Mouse (Mus musculus) inflammation-experienced regulatory T-cells, adult 16 weeks (primary cell): ENCODE results near the gene Edf1. TPM values are rescaled to one million over a fixed set of nuclear protein-coding genes. Genes with fewer than 3 reads are reported as not detected.

ENCODE experiments used
- polyA plus RNA-seq: library from polyadenylated mRNA; unstranded; fragments of 100-300 nt; shearing (Covaris generic); gene quantifications from one replicate; pipeline ENCODE4 v1.2.1, GENCODE M21; 2017

Gene Edf1
- polyA plus RNA-seq: 318 TPM

DNA sequence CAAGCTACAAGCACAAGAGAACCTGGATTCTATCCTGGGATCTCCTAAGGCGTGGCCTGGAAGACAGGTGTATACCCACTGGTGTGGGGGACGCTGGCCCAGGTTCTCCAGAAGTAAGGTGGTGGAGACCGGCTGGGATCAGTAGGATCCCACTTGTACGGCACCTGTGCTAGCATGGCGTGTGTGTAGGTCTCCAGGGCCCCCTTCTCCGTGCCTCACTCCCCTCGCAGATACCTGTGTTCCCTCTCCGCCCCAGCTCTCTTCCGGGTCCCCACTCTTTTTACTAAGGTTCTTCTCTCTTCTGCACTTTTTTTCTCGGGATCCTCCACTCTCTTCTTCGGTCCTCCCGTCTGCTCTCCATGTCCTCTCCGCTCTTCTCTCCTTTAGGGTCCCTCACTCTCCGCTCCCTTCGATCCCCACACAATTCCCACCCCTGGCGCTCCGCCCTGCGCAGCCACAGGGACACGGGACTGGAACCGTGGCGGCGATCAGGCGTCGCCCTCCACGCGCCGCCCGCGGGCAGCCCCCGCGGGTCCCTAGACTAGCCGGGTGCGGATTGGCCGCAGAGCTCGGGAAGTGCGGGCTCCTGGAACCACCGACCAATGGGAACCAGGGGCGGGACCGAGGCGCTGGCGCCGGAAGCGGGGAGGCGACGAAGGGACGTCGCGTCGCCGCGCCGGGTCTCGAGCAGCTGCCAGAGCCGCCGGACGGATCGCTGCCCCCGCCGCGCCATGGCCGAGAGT is at the start of gene Edf1:
Edf1 (plus strand) TSS at position 627 of the 743 bp plus-strand sequence.

DNA sequence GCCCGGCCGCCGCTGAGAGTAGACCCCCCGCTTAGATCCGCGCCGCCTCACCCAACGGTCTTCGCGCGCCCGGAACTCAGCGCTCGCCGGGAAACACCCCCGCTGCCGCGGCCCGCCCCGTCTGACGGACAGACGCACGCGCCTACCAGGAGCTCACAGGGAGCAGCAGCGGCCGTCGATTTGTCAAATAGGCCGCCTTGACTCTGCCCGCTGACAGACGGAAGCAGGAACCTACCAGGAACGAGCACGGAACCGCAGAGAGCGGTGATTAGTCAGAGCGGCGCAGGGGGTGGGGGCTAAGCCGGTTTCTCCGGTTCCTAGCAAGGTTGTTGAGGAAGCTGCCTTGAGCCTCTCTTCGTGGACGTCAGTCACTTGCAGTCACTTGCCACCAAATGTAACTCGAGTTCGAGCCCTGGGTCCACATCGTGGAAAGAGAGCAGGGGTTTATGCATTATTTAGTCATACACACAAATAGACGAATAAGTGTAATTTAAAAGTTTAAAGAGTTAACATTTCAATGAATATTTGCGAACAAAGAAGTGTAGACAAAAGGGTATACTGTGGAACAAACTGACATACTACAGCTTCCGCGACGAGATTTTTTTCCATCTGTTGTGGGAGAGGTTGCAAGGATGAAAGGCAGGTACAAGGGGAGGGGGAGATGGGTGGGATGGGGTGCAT is 10.7 kb upstream of the Edf1 start, which contains the start of gene Traf2:
Traf2 (minus strand) TSS at position 130 of the 681 bp plus-strand sequence.

DNA sequence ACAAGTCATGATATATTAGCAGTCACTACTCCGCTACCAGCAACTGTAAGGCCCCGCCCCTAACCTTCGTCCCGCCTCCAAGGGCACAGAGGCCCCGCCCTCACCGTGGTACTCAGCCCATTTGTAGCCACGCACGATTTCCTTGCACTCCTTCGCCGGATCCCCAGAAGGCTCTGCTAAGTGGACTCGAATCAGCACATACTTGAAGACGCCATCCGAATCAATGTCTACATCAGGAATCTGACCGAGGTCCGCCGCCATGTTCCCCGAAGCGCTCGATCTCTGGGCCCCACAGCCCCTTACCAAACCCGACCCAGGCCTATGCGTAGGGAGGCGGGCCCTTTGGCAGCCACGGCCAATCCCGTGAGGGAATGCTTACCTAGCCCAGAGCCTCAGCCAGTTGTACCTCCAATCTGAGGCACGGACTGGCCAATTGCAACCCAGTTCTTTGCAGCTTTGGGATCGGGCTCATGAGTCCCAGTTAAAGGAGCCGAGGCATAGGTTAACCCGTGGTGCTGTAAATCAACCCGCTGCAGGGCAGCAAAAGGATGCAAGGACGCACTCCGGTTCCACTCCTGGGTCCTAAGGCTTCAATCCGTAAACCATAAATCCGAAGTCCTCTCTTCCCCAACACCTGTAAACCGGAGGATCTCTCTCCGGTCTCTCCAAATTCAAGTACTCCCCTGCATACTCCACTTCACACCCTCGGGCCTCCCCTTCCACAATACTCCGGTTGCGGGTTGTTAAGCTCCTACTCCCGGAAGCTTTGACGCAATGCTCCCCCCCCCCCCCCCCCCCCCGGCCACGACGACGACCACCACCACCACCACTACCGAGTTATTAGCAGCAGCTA is 17.2 kb downstream of the Edf1 start, which contains the start of the genes Mamdc4 and Phpt1:
Mamdc4 (minus strand) TSS at position 267 of the 853 bp plus-strand sequence.
Phpt1 (minus strand) TSS at position 646 of the 853 bp plus-strand sequence.

GRCm38 (mm10) chr2:25581294-25581864 is 23.7 kb downstream of the Edf1 start, which contains the start of gene Ajm1:
Gene Ajm1 (minus strand): TSS chr2:25581757.

DNA sequence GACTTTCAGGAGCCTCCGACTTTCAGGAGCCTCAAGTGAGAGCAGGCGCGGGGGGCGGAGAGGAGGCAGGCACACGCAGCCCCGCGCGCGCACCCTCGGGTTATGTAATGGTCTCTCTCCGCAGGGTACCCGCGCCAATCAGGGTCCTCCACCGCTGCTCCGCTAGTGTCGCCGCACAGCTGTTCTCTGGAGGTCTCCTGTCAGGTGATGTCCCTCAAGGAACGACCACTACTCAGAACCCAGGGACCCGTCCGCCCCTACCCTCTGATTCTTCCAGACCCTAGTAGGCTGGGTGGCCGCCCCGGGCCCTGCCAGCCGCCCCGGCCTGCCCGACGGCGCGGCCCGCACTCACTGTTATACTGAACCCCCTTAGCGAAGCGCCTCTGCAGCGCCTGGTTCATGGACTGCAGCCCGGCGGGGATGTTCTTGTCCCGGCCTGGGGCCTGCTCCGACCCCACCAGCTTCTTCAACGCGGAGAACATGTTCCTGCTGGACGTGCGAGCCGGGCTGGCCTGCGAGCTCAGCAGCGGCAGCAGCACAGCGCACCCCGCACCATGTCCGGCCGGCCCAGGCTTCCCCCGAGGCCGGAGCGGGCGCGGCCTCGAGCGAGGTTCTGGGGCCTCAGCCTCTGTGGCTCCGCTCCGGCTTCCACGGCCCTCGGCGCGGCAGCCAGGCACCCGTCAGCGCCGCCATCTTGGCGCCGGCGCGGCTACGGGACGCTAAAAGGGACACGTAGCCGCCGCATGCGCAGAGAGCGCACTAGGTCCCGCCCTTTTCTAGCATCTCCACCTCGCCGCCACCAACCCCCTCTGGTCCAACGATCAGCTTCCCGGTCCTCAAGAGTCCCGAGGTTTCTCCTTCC is 50.3 kb downstream of the Edf1 start, which contains the start of gene Rabl6:
Rabl6 (minus strand) TSS at position 761 of the 862 bp plus-strand sequence.

Other genes starting within 250 kb of the Edf1 start
- 0.10 TPM for gene Grin1, start 238.7 kb upstream of the Edf1 start, polyA plus RNA-seq
- gene Man1b1, start 225.5 kb upstream of the Edf1 start, polyA plus RNA-seq: 23.8 TPM
- 28.5 TPM for gene Dpp7, start 201.5 kb upstream of the Edf1 start, polyA plus RNA-seq
- 18.3 TPM for gene Uap1l1, start 192.2 kb upstream of the Edf1 start, polyA plus RNA-seq
- gene Sapcd2, start 185.5 kb upstream of the Edf1 start, polyA plus RNA-seq: 1.2 TPM
- gene Entpd2, start 162.0 kb upstream of the Edf1 start, polyA plus RNA-seq: not detected
- 3.4 TPM for gene Npdc1, start 158.5 kb upstream of the Edf1 start, polyA plus RNA-seq
- gene Fut7, start 134.6 kb upstream of the Edf1 start, polyA plus RNA-seq: 10.9 TPM
- 30.7 TPM for gene Abca2, start 129.1 kb upstream of the Edf1 start, polyA plus RNA-seq
- gene Clic3, start 101.0 kb upstream of the Edf1 start, polyA plus RNA-seq: 3.9 TPM
- gene Paxx, start 96.8 kb upstream of the Edf1 start, polyA plus RNA-seq: 100 TPM
- not detected for gene Ptgds, start 87.8 kb upstream of the Edf1 start, polyA plus RNA-seq
- not detected for gene Lcn12, start 63.9 kb upstream of the Edf1 start, polyA plus RNA-seq
- 130 TPM for gene Fbxw5, start 57.1 kb upstream of the Edf1 start, polyA plus RNA-seq
- gene C8g, start 56.1 kb upstream of the Edf1 start, polyA plus RNA-seq: 10.9 TPM
- 124 TPM for gene Traf2, start 10.9 kb upstream of the Edf1 start, polyA plus RNA-seq
- gene Mamdc4, start 17.0 kb downstream of the Edf1 start, polyA plus RNA-seq: 0.45 TPM
- 73.4 TPM for gene Phpt1, start 17.4 kb downstream of the Edf1 start, polyA plus RNA-seq
- gene Ajm1, start 23.9 kb downstream of the Edf1 start, polyA plus RNA-seq: not detected
- 17.8 TPM for gene Rabl6, start 50.7 kb downstream of the Edf1 start, polyA plus RNA-seq
- gene Ccdc183, start 59.8 kb downstream of the Edf1 start, polyA plus RNA-seq: not detected
- gene Tmem141, start 64.2 kb downstream of the Edf1 start, polyA plus RNA-seq: 1.0 TPM
- 16.4 TPM for gene Fcna, start 70.2 kb downstream of the Edf1 start, polyA plus RNA-seq
- not detected for gene Lcn8, start 95.3 kb downstream of the Edf1 start, polyA plus RNA-seq
- gene Lcn5, start 100.1 kb downstream of the Edf1 start, polyA plus RNA-seq: not detected
- gene Lcn6, start 118.9 kb downstream of the Edf1 start, polyA plus RNA-seq: not detected
- gene Lcn10, start 124.9 kb downstream of the Edf1 start, polyA plus RNA-seq: 0.62 TPM
- gene Obp2a, start 142.2 kb downstream of the Edf1 start, polyA plus RNA-seq: not detected
- gene Bmyc, start 148.9 kb downstream of the Edf1 start, polyA plus RNA-seq: 179 TPM
- not detected for gene Obp2b, start 179.2 kb downstream of the Edf1 start, polyA plus RNA-seq
- gene Lcn3, start 207.7 kb downstream of the Edf1 start, polyA plus RNA-seq: not detected
- not detected for gene Lcn11, start 219.2 kb downstream of the Edf1 start, polyA plus RNA-seq
- not detected for gene Gm13539, start 224.4 kb downstream of the Edf1 start, polyA plus RNA-seq